Mouse (Mus musculus) small intestine, adult 2 months (tissue): Measurements from ENCODE around the gene Cdc42ep3. TPM values are rescaled to one million over a fixed set of nuclear protein-coding genes. Genes with fewer than 3 reads are reported as not detected.

Experiments
- H3K27ac ChIP-seq: fragments of 200-500 bp; 2 replicates; pipeline ENCODE4 v1.5.1; 2012; ENCODE audit warnings: low read depth, low read length, control low read depth, inconsistent platforms; ENCODE audit not compliant: insufficient read depth
- H3K27me3 ChIP-seq: fragments of 200-500 bp; 2 replicates; pipeline ENCODE4 v1.6.1; 2012; ENCODE audit warnings: mild to moderate bottlenecking, moderate library complexity, low read length, inconsistent platforms; ENCODE audit not compliant: control insufficient read depth, insufficient read depth
- H3K36me3 ChIP-seq: fragments of 200-500 bp; 2 replicates; pipeline ENCODE4 v1.6.1; 2012; ENCODE audit warnings: mild to moderate bottlenecking, low read length, control low read depth, inconsistent platforms; ENCODE audit not compliant: control insufficient read depth, insufficient read depth
- H3K4me1 ChIP-seq: fragments of 200-500 bp; 2 replicates; pipeline ENCODE4 v1.6.1; 2012; ENCODE audit warnings: low read length, inconsistent platforms, mixed read lengths; ENCODE audit not compliant: control insufficient read depth, insufficient read depth, insufficient read length
- H3K4me3 ChIP-seq: fragments of 200-500 bp; 2 replicates; pipeline ENCODE4 v1.5.1; 2012; ENCODE audit warnings: low read depth, mild to moderate bottlenecking, control low read depth, inconsistent platforms, low read length, moderate library complexity
- CTCF ChIP-seq: fragments of 200-500 bp; IDR thresholded peaks from 2 replicates; pipeline ENCODE4 v1.5.1; 2012; ENCODE audit warnings: low read depth, mild to moderate bottlenecking, control low read depth, inconsistent platforms, low read length, moderate library complexity, mixed read lengths; ENCODE audit not compliant: insufficient replicate concordance, insufficient read length; ENCODE audit errors: extremely low read depth
- POLR2A ChIP-seq: fragments of 200-500 bp; IDR thresholded peaks from 2 replicates; pipeline ENCODE4 v1.6.1; 2012; ENCODE audit warnings: low read depth, mild to moderate bottlenecking, control low read depth, inconsistent platforms, low read length, moderate library complexity
- WGBS: fragments of 180-500 bp; shearing (Covaris S2); methylation state at CpG from one replicate; pipeline ENCODE4 v1.1.7; 2018; 5-methylcytosine and 5-hydroxymethylcytosine counted together
- polyA plus RNA-seq: library from polyadenylated mRNA; depleted of rRNA; stranded (reverse); fragments of >200 nt; gene quantifications from 2 replicates; pipeline ENCODE4 v1.2.3, GENCODE M21; 2012

The Cdc42ep3 gene
- polyA plus RNA-seq, 1 experiment, result 4.4 TPM

DNA sequence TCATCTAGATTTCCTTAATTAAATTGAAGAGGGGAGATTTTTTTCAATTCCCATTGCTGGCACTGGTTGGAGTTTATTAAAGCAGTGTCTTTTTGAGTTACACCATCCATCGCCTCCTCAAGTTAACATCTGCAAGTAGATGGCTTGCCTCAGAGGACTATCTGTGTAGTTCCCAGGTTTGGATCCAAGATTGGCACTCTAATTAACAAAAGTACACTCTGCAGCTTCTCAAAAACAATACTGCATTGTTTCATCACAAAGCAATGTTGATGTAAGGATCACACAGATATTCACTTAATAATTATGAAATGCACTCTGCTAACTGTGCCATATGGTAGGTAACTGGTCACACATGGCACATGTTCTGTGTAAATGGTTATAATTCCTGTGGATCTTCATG is 45.4 kb downstream of the Cdc42ep3 start:
- H3K4me3 ChIP-seq, result no peak overlapping the region
- H3K36me3 ChIP-seq, result no peaks in the 10 kb centered on the region
- no peaks in the 10 kb centered on the region for H3K27me3 ChIP-seq
- 98% methylated on average over 1 of the region's 1 CpGs for WGBS
- H3K4me1 ChIP-seq, result no peaks in the 10 kb centered on the region
- H3K27ac ChIP-seq, result no peak overlapping the region
- TF ChIP-seq POLR2A, result no peak
- TF ChIP-seq CTCF, result no peak

DNA sequence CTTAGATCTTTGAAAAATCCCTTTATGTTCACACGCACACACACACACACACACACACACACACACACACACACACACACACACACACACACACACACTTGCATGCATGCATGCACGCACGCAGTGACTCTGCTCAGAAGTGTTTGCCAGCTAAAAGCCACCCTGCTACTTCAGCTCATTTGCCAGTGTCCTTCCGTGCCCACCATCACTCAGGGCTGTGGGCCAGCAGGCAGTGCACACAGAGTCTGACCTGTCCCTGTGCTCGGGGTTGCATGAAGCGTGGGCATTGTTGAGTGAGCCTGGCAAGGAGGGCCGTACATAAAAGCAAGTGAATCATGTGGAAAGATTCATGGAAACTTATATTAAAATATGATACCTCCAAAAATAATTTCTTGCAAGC is 49.2 kb downstream of the Cdc42ep3 start:
- TF ChIP-seq CTCF (no peak), POLR2A (no peak)
- no peaks in the 10 kb centered on the region for H3K36me3 ChIP-seq
- no peak overlapping the region for H3K27ac ChIP-seq
- WGBS, result 79% methylated on average over 7 of the region's 7 CpGs
- no peaks in the 10 kb centered on the region for H3K4me1 ChIP-seq
- H3K4me3 ChIP-seq, result no peak overlapping the region
- no peaks in the 10 kb centered on the region for H3K27me3 ChIP-seq

DNA sequence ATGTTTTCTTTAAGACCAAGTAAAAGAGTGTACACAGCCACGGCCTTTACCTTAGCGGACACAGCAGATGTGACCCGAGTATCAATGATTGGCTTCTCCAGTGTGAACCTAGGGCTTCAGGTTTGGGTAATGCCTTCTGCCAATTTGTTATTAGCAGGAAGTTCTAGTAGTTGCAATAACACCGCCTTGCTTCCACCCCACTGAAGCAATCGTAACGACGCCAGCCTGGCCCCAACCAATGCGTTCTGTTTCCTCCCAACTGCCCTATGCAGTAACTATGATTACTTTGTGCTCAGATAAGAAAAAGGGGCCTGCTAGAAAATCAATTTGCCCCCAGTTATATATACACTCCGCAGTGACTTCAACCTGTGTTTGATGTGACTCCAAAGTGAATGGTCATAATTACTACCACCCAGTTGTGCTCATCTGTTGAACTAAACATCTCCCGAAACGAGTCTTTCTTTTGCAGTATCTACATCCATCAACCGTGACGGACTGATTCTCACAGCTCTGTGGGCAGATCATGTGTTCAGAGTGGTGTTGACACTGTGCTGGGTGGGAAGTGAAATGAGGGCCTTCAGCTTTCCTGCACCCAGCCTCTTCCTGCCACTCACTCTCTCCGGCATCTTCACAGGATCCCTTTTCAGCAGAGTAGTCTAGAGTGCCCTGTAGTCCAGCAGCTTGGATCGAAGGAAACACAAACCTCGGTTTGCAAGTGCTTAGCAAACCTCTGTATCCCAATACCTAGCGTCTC is 51.0 kb downstream of the Cdc42ep3 start:
- H3K36me3 ChIP-seq, result no peaks in the 10 kb centered on the region
- no peak for TF ChIP-seq POLR2A
- TF ChIP-seq CTCF, result no peak
- WGBS, result 53% methylated on average over 17 of the region's 17 CpGs
- H3K27me3 ChIP-seq, result no peaks in the 10 kb centered on the region
- no peak overlapping the region for H3K4me3 ChIP-seq
- H3K4me1 ChIP-seq, result no peaks in the 10 kb centered on the region
- H3K27ac ChIP-seq, result no peak overlapping the region

DNA sequence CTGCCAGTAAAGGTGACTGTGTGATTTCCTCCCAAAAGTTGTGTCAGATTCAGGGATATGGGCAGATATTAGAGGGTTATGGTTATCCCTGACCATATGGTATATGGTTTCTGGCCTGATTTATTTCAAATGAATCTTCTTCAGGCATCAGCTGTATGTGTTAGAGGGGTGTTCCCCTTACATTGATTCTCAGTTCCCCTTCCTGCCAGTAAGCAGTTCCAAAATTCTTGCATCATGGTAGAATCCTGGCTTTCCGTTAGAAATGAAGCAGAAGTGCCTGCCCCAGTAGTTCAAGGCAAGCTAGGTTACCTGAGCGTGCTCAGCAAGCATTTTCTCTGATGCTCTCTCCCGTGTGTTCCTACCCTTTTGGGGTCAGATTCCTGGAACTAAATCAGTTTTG is 51.7 kb downstream of the Cdc42ep3 start:
- 73% methylated on average over 3 of the region's 3 CpGs for WGBS
- H3K4me1 ChIP-seq, result no peaks in the 10 kb centered on the region

DNA sequence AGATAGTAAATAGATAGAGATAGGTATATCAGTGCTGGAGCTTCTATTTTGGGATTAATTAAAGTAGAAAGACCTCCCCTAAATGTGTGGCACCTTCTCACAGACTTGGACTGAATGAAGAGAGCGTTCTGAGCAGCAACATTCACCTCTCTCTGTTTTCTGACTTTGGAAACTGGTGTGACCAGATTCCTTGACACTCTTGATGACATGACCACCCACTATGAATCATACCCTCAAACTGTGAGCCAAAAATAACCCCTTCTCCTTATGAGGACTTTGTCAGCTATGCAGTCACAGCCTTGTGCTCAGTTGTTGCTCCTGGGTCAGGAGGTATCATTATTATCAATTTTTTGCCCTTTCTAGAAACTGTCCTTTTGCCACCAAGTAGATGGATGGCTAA is 55.0 kb downstream of the Cdc42ep3 start:
- Histone ChIP-seq H3K4me3 (no peak overlapping the region), H3K27ac (no peak overlapping the region), H3K27me3 (no peaks in the 10 kb centered on the region), H3K36me3 (no peaks in the 10 kb centered on the region), H3K4me1 (no peaks in the 10 kb centered on the region)
- TF ChIP-seq POLR2A, result no peak
- no peak for TF ChIP-seq CTCF
- 83% methylated on average over 1 of the region's 1 CpGs for WGBS

More for the DNA sequence above, 51.7 kb downstream of the Cdc42ep3 start:
- H3K27me3 ChIP-seq, result no peaks in the 10 kb centered on the region
- no peaks in the 10 kb centered on the region for H3K36me3 ChIP-seq
- no peak for TF ChIP-seq CTCF
- no peak for TF ChIP-seq POLR2A
- H3K4me3 ChIP-seq, result no peak overlapping the region
- no peak overlapping the region for H3K27ac ChIP-seq

DNA sequence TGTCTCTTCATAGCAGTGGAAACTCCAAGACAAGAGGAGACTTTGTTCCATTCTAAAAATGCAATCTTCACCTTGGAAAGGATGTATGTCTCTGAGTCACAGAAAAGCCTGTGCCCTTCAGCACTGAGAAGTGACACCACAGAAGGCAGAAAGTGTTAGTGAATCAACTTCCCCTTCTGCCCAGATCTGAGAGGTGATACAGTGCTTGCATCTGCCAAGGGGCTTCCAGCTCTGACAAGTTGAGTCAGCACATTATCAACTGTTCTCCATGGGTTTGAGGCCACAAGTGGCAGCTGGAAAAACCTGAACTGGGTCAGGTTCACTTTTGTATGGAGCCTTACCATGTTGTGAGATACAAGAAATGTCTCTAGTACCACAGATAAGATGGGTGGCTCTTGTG is 55.9 kb downstream of the Cdc42ep3 start:
- no peaks in the 10 kb centered on the region for H3K27me3 ChIP-seq
- no peak overlapping the region for H3K4me3 ChIP-seq
- H3K36me3 ChIP-seq, result no peaks in the 10 kb centered on the region
- H3K4me1 ChIP-seq, result no peaks in the 10 kb centered on the region
- no peak overlapping the region for H3K27ac ChIP-seq
- TF ChIP-seq POLR2A, result no peak
- no peak for TF ChIP-seq CTCF

DNA sequence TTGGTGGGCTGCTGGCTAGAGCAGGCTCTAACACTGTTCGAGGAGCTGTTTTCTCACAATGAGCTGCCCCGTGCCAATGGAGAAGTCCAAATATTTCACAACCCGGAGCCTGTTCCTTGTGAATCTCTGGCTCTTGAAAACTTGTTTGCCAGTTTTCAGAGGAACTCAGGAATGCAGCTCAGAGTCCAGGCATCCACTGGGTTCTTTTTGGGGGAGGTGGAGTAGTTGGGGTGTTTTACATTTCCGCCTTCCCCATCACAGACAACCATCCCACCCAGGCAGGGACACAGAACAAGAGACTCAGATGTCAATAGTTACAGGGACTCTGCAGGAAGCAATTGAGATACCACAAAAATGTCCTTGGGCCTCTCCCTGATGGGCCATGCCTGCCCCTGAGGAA is 59.0 kb downstream of the Cdc42ep3 start:
- WGBS, result 58% methylated on average over 4 of the region's 4 CpGs
- Histone ChIP-seq H3K4me3 (no peak overlapping the region), H3K4me1 (no peaks in the 10 kb centered on the region), H3K27me3 (no peaks in the 10 kb centered on the region), H3K36me3 (no peaks in the 10 kb centered on the region), H3K27ac (no peak overlapping the region)
- TF ChIP-seq POLR2A, result no peak
- no peak for TF ChIP-seq CTCF
